Mouse (Mus musculus) limb, embryonic 11.5 days (tissue): Measurements from ENCODE around the gene Hscb. TPM values are rescaled to one million over a fixed set of nuclear protein-coding genes. Genes with fewer than 3 reads are reported as not detected.
"Not testable (repeated sequence)": the region's sequence is repeated elsewhere in the genome, so short reads cannot be mapped to it uniquely, and the experiment has no call there.

Experiments
- ATAC-seq: fragments of 200-750 bp; cut with Nextera tagmentation; 2 replicates; pipeline ENCODE4 v1.8.0; 2017; ENCODE audit warnings: low read depth; ENCODE audit not compliant: insufficient number of reproducible peaks, low FRiP score, low TSS enrichment
- DNase-seq: peaks from one replicate; pipeline ENCODE4 v3.0.0-alpha.2; 2015; ENCODE audit warnings: low spot score
- H3K27ac ChIP-seq: fragments of 300-500 bp; sonication (generic); replicated peaks from 2 replicates; pipeline ENCODE4 v1.5.1; 2014; ENCODE audit warnings: low read depth, mild to moderate bottlenecking, low read length
- H3K27me3 ChIP-seq: fragments of 300-500 bp; sonication (generic); 2 replicates; pipeline ENCODE4 v1.6.1; 2014; ENCODE audit warnings: mild to moderate bottlenecking, low read length, mixed read lengths; ENCODE audit not compliant: control insufficient read depth, insufficient read depth
- H3K36me3 ChIP-seq: fragments of 300-500 bp; sonication (generic); 2 replicates; pipeline ENCODE4 v1.6.1; 2014; ENCODE audit warnings: mild to moderate bottlenecking, low read length, moderate library complexity, mixed read lengths; ENCODE audit not compliant: control insufficient read depth, insufficient read depth
- H3K4me1 ChIP-seq: fragments of 300-500 bp; sonication (generic); 2 replicates; pipeline ENCODE4 v1.6.1; 2014; ENCODE audit warnings: low read length, mixed read lengths; ENCODE audit not compliant: control insufficient read depth, insufficient read depth
- H3K4me2 ChIP-seq: fragments of 300-500 bp; sonication (generic); 2 replicates; pipeline ENCODE4 v1.6.1; 2014; ENCODE audit warnings: low read depth, mild to moderate bottlenecking, moderate library complexity; ENCODE audit not compliant: severe bottlenecking
- H3K4me3 ChIP-seq: fragments of 300-500 bp; sonication (generic); 2 replicates; pipeline ENCODE4 v1.5.1; 2014; ENCODE audit warnings: low read depth, low read length
- H3K9ac ChIP-seq: fragments of 300-500 bp; sonication (generic); 2 replicates; pipeline ENCODE4 v1.6.1; 2014; ENCODE audit warnings: mild to moderate bottlenecking, low read length
- H3K9me3 ChIP-seq: fragments of 300-500 bp; sonication (generic); 2 replicates; pipeline ENCODE4 v1.6.1; 2016; ENCODE audit warnings: low read length; ENCODE audit not compliant: control insufficient read depth
- WGBS: fragments of 180-500 bp; shearing (Covaris S2); extraction: QIAGEN DNeasy Blood & Tissue Kit; methylation state at CpG from one replicate; pipeline ENCODE4 v1.1.7; 2014; 5-methylcytosine and 5-hydroxymethylcytosine counted together
- polyA plus RNA-seq: library from polyadenylated mRNA; unstranded; fragments of >200 nt; fragmentation: Nextera tagmentation; extraction: Ambion mirVana; gene quantifications from 2 replicates; pipeline ENCODE4 v1.2.1, GENCODE M21; 2014

Gene Hscb
- polyA plus RNA-seq = 25.8 and 27.8 TPM in 2 replicates

GRCm38 (mm10) chr5:110839678-110840365 is at the start of gene Hscb, which contains the start of gene Chek2:
TSS of gene Hscb (minus strand) at chr5:110839777.
TSS of gene Chek2 (plus strand) at chr5:110839979.
- H3K4me2 ChIP-seq = peak within 1 kb of the TSS; percentile 57
- H3K9ac ChIP-seq = peak within 1 kb of the TSS; percentile 67
- H3K27ac ChIP-seq = peak within 1 kb of the TSS; percentile 49
- DNase-seq (peak; percentile 97), ATAC-seq (peak; percentile 96)
- under 1% methylated on average over 41 of the region's 41 CpGs for WGBS
- no peaks in the 10 kb centered on the region for H3K9me3 ChIP-seq
- H3K27me3 ChIP-seq = no peaks in the 10 kb centered on the region
- no peaks in the 10 kb centered on the region; the same call in 1 of the 2 replicates for H3K4me1 ChIP-seq
- peak within 1 kb of the TSS; percentile 60 for H3K4me3 ChIP-seq
- H3K36me3 ChIP-seq = peaks cover 7% of the 10 kb centered on the region; the same call in 1 of the 2 replicates

DNA sequence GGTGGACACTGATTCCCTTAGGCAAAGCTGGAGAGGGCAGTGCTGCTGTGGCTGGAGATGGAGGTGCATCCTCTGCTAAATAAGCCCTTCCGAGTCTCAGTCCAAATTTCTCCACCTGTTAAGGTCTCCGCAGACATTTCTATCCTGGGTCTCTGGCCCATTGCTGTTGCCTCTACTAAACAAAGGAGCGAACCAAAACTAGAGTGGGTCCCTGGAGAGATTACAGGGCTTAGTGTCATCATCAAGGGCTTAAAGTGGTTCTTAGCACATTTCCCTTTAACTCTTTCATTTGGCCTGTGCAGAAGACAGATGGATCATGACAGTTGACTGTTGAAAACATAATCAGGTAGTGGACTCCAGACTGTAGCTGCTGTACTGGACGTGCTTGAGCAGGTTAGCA is 49.0 kb upstream of the Hscb start:
- 90% methylated on average over 4 of the region's 4 CpGs for WGBS

GRCm38 (mm10) chr5:110879584-110880374 is 40.2 kb upstream of the Hscb start, which contains the start of gene Ttc28:
TSS of gene Ttc28 (plus strand) at chr5:110879803.
- Histone ChIP-seq H3K27me3 (no peaks in the 10 kb centered on the region), H3K4me3 (peak within 1 kb of the TSS; percentile 85), H3K9ac (peak within 1 kb of the TSS; percentile 97), H3K36me3 (no peaks in the 10 kb centered on the region; the same call in 1 of the 2 replicates), H3K9me3 (no peaks in the 10 kb centered on the region), H3K4me2 (peak within 1 kb of the TSS; percentile 64), H3K27ac (peak within 1 kb of the TSS; percentile 65), H3K4me1 (peaks cover 11% of the 10 kb centered on the region)
- under 1% methylated on average over 100 of the region's 101 CpGs for WGBS
- ATAC-seq (peak; percentile 78), DNase-seq (peak; percentile 92)

More for the DNA sequence above, 49.0 kb upstream of the Hscb start:
- H3K27ac ChIP-seq = no peak overlapping the region
- no peak overlapping the region for H3K4me2 ChIP-seq
- H3K36me3 ChIP-seq = no peaks in the 10 kb centered on the region; the same call in 1 of the 2 replicates
- no peaks in the 10 kb centered on the region for H3K27me3 ChIP-seq
- no peak overlapping the region for H3K4me3 ChIP-seq
- DNase-seq (no peak), ATAC-seq (no peak)
- no peaks in the 10 kb centered on the region for H3K4me1 ChIP-seq
- no peaks in the 10 kb centered on the region for H3K9me3 ChIP-seq
- H3K9ac ChIP-seq = no peak overlapping the region

DNA sequence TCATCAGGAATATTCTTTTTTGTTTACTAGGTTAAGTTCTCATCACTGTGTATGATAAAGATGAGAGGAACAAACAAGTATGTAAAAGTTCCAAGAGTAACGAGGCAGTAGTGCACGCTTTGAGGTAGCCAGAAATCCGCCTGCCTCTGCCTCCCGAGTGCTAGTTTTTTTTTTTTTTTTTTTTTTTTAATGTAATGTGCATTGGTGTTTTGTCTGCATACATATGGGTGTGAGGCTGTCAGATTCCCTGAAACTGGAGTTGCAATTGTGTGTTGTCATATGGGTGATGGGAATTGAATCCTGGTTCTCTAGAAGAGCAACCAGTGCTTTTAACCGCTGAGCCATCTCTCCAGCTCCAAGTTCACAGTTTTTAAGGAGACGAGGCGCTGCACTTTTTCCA is 39.5 kb upstream of the Hscb start:
- DNase-seq = no peak
- no peak overlapping the region for H3K27ac ChIP-seq
- H3K4me1 ChIP-seq = peaks cover 11% of the 10 kb centered on the region
- no peak for ATAC-seq
- H3K4me3 ChIP-seq = peak overlapping the region; percentile 85
- no peaks in the 10 kb centered on the region for H3K27me3 ChIP-seq
- peak overlapping the region; percentile 64 for H3K4me2 ChIP-seq
- no peaks in the 10 kb centered on the region for H3K9me3 ChIP-seq
- H3K36me3 ChIP-seq = no peaks in the 10 kb centered on the region; the same call in 1 of the 2 replicates
- peak overlapping the region; percentile 97 for H3K9ac ChIP-seq
- 63% methylated on average over 7 of the region's 7 CpGs for WGBS

DNA sequence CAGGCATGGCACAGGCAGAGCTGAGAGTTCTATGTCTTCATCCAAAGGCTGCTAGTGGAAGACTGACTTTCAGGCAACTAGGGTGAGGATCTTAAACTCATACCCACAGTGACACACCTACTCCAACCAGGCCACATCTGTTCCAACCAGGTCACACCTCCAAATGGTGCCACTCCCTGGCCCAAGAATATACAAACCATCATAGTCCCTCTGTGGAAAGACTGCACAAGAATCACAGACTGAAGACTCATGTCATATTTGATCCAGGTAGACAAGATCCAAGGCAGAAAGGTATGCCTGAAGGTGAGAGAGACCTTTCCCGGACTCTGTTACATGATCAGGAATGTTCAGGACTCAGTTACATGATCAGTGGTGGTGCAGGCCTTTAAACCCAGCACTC is 38.9 kb upstream of the Hscb start:
- not testable (repeated sequence) for H3K9ac ChIP-seq, H3K27me3 ChIP-seq, H3K9me3 ChIP-seq, ATAC-seq, H3K4me2 ChIP-seq, H3K36me3 ChIP-seq, H3K27ac ChIP-seq, H3K4me3 ChIP-seq, DNase-seq
- 97% methylated on average over 1 of the region's 1 CpGs for WGBS
- H3K4me1 ChIP-seq = peaks cover 11% of the 10 kb centered on the region

DNA sequence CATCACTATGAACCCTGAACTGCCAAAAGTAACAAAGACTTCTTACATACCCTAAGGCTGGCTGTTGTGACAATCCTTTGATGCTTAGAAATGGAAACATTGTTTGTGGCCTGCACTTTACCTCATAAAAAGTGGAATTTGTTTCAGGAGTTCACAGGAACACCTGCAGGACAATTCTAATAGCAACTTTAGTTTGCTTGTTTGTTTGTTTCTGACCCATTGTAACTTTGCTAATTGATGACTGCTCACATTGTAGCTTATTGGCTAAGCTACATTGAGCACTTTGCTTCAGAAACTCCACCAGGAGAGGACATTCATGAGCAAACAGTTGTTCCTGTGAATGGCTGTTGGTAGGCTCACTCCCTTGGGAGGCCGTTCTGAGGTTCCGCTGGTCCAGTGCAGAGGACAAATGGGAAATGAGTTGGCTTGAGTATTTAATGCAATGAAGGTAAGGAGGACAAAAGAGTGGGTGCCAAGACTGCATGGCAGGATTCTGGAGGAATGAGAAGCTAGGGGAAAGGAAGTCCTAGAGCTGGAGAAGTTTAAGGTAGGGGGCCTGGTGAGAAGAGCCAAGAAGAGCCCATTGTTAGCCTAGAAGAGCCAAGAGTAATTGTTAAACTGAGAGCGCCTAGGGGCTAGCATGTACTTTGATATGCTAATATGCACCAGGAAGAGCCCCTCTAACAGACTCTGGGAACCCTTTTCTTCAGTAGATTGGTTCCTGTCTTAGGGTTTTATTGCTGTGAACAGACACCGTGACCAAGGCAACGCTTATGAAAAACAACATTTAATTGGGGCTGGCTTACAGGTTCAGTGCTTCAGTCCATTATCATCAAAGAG is 38.3 kb upstream of the Hscb start:
- Histone ChIP-seq H3K4me3 (no peak overlapping the region), H3K4me2 (no peak overlapping the region), H3K9me3 (no peaks in the 10 kb centered on the region), H3K27ac (no peak overlapping the region), H3K27me3 (no peaks in the 10 kb centered on the region), H3K4me1 (peaks cover 11% of the 10 kb centered on the region), H3K36me3 (no peaks in the 10 kb centered on the region; the same call in 1 of the 2 replicates), H3K9ac (no peak overlapping the region)
- ATAC-seq (no peak), DNase-seq (no peak)
- WGBS = 77% methylated on average over 5 of the region's 5 CpGs

DNA sequence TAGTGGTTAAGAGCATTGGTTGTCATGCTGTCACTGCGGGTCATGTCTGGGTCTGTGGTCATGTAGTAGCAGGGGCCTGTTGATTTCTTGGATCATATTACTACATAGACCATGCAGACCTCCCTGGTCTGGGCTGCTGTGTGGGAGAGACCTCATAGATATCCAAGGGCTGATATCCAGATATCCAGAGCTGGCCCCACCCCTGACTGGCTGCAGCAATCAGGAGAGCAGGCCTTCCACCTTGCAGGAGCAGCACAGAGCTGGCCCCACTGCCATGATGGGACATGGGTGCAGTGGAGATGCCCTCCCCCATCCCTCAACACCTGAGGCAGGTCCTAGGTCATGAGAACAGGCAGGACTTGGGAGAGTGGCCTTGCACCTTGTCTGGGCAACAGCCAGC is 35.7 kb upstream of the Hscb start:
- H3K9me3 ChIP-seq = no peaks in the 10 kb centered on the region
- no peaks in the 10 kb centered on the region; the same call in 1 of the 2 replicates for H3K36me3 ChIP-seq
- H3K4me3 ChIP-seq = no peak overlapping the region
- H3K4me1 ChIP-seq = peaks cover 6% of the 10 kb centered on the region
- H3K4me2 ChIP-seq = no peak overlapping the region
- no peak overlapping the region for H3K27ac ChIP-seq
- 91% methylated on average over 1 of the region's 1 CpGs for WGBS
- H3K27me3 ChIP-seq = no peaks in the 10 kb centered on the region
- no peak for ATAC-seq
- no peak for DNase-seq
- H3K9ac ChIP-seq = no peak overlapping the region

DNA sequence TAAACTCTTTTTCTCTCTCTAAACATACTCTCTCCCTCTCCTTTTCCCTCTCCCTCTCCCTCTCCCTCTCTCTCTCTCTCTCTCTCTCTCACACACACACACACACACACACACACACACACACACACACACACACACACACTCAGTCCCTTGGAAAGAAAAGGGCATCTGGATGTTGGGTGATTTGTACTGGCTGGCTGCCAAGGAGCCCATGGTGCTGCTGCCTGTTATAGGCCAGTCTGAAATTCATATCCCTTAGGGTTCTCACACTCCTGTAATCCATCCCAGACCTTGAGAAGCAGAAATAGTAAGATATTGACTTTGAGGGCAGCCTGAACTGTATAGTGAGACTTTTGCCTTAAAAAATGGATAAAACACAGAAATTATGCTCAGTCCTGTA is 35.1 kb upstream of the Hscb start:
- DNase-seq (peak; percentile 52), ATAC-seq (peak; percentile 63)
- no peak overlapping the region for H3K4me3 ChIP-seq
- no peak overlapping the region for H3K27ac ChIP-seq
- H3K9me3 ChIP-seq = no peaks in the 10 kb centered on the region
- no peaks in the 10 kb centered on the region for H3K27me3 ChIP-seq
- peaks cover 4% of the 10 kb centered on the region; the same call in 1 of the 2 replicates for H3K4me1 ChIP-seq
- H3K9ac ChIP-seq = no peak overlapping the region
- H3K36me3 ChIP-seq = no peaks in the 10 kb centered on the region; the same call in 1 of the 2 replicates
- no peak overlapping the region for H3K4me2 ChIP-seq
